Mouse (Mus musculus): ENCODE results near the gene Zfp992. TPM values are rescaled to one million over a fixed set of nuclear protein-coding genes. Genes with fewer than 3 reads are reported as not detected.
"Not testable (repeated sequence)": the region's sequence is repeated elsewhere in the genome, so short reads cannot be mapped to it uniquely, and the experiment has no call there.

Zfp992 gene
- polyA plus RNA-seq, 1 experiment from 2014 or later = 4.0 TPM

DNA sequence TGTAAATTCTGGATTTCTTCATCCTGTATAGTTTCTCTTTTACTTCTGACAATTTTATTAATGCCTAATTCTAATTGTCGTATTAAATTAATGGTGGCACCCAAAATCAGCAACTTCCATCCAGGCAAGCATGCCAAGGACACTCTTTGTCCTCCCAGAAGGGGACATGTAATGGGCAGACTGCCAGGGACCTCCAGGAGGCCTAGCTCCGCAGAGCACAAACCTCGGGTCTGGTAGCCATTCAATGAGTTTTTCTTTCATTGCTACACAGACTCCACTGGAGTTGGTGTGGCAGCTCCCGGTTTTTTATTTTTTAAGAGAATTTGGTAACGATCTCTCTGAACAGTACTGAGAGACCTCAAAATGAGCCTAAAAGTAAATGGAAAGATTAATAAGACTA, 11.9 kb downstream of the Zfp992 start:
- not testable (repeated sequence) for H3K36me3 ChIP-seq (ENCODE audit: control insufficient read depth, insufficient read depth, low read length); H3K4me2 ChIP-seq (ENCODE audit: low read depth, low read length, severe bottlenecking); H3K4me1 ChIP-seq (replicated peaks; ENCODE audit: control insufficient read depth, insufficient read depth, low read length); H3K27me3 ChIP-seq (ENCODE audit: control insufficient read depth, insufficient read depth, low read length); H3K27ac ChIP-seq (ENCODE audit: low read depth, low read length); H3K4me3 ChIP-seq (ENCODE audit: low read depth, low read length); H3K9ac ChIP-seq (ENCODE audit: low read length)
- DNase-seq (ENCODE audit: low spot score) (peak; percentile 40), ATAC-seq (replicated peaks; ENCODE audit: low FRiP score) (peak; percentile 42)
- WGBS = 84% methylated on average over 5 of the region's 5 CpGs
- peaks cover 32% of the 10 kb centered on the region for H3K9me3 ChIP-seq (ENCODE audit: control insufficient read depth, low read length)

DNA sequence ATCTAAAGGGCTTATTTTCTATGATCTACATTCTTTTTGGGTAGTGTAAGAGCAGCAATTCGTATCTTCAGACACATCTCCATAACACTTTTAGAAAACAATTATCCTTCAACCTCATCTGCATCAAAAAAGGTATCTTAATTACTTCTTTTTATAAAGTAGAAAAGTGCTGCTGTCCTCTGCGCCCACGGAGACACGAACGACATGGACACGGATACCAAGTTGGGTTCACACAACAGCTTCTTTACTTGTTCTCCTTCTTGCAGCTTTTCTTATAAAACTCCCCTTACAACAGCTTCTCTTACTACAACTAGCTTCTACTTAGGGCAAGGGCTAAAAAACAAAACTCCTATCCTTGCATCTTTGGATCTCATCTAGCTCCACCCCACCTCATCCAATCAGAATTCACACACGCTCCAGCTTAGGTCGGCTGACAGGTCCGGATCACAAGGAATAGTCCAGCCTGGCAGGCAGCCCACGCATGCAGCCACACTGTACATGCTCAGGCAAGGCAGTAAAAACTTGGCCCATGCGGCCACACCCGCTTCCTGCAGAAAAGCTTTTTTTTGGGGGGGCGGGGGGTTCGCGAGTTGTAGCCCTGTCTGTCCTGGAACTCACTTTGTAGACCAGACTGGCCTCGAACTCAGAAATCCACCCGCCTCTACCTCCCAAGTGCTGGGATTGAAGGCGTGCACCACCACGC, 15.0 kb downstream of the Zfp992 start:
- DNase-seq (ENCODE audit: low spot score) = peak; percentile 45
- H3K27ac ChIP-seq (ENCODE audit: low read depth, low read length); H3K4me1 ChIP-seq (replicated peaks; ENCODE audit: control insufficient read depth, insufficient read depth, low read length); H3K9ac ChIP-seq (ENCODE audit: low read length); H3K27me3 ChIP-seq (ENCODE audit: control insufficient read depth, insufficient read depth, low read length); H3K36me3 ChIP-seq (ENCODE audit: control insufficient read depth, insufficient read depth, low read length); H3K4me2 ChIP-seq (ENCODE audit: low read depth, low read length, severe bottlenecking); H3K4me3 ChIP-seq (ENCODE audit: low read depth, low read length); ATAC-seq (replicated peaks; ENCODE audit: low FRiP score); H3K9me3 ChIP-seq (ENCODE audit: control insufficient read depth, low read length): not testable (repeated sequence)
- 87% methylated on average over 17 of the region's 19 CpGs for WGBS

DNA sequence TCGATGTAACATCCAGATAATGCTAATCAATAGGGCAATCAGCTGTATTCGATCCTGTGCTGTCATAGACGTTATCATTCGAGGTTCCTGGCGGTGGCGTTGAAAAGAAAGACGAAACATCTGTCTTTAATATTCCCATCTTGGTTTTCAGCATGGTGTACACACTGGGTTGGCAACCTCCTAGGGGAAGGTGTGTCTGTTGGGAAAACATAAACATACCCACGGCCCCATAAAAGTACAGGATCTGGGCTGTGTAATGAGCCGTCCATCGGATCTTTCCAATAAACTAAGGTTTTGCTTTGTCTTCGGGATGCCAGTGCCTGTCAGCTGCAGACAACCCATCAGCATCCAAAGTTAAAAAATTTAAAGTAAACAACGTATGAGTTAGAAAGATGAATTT, 21.2 kb downstream of the Zfp992 start:
- not testable (repeated sequence) for H3K36me3 ChIP-seq (ENCODE audit: control insufficient read depth, insufficient read depth, low read length); H3K4me2 ChIP-seq (ENCODE audit: low read depth, low read length, severe bottlenecking); H3K27ac ChIP-seq (ENCODE audit: low read depth, low read length); H3K4me3 ChIP-seq (ENCODE audit: low read depth, low read length); H3K9me3 ChIP-seq (ENCODE audit: control insufficient read depth, low read length); H3K4me1 ChIP-seq (replicated peaks; ENCODE audit: control insufficient read depth, insufficient read depth, low read length); DNase-seq (ENCODE audit: low spot score); ATAC-seq (replicated peaks; ENCODE audit: low FRiP score); H3K9ac ChIP-seq (ENCODE audit: low read length); H3K27me3 ChIP-seq (ENCODE audit: control insufficient read depth, insufficient read depth, low read length)
- 95% methylated on average over 9 of the region's 12 CpGs for WGBS

DNA sequence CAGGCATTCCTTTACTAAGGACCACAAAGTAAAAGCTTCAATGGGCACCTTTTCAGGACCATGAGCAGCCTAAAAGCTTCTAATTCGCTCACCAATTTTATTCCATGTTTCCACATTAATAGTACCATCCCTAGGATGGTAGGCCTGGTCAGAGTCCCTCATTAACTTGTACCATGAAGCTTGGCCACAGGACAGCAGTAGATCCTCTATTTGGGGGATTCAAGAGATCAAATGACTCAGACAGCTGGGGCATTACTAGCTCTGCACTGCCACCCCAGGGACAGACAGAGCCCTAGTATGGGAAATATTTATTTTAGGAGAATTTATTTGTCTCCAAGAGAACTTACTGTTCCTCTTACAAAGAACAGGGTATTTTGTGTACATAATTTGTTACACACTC, 25.4 kb downstream of the Zfp992 start:
- H3K4me1 ChIP-seq (replicated peaks; ENCODE audit: control insufficient read depth, insufficient read depth, low read length); H3K27ac ChIP-seq (ENCODE audit: low read depth, low read length); H3K9ac ChIP-seq (ENCODE audit: low read length); H3K4me2 ChIP-seq (ENCODE audit: low read depth, low read length, severe bottlenecking); H3K27me3 ChIP-seq (ENCODE audit: control insufficient read depth, insufficient read depth, low read length); H3K36me3 ChIP-seq (ENCODE audit: control insufficient read depth, insufficient read depth, low read length); DNase-seq (ENCODE audit: low spot score); H3K4me3 ChIP-seq (ENCODE audit: low read depth, low read length): not testable (repeated sequence)
- peaks cover 24% of the 10 kb centered on the region for H3K9me3 ChIP-seq (ENCODE audit: control insufficient read depth, low read length)
- no CpG with 5 or more reads among the region's 1 CpGs for WGBS
- ATAC-seq (replicated peaks; ENCODE audit: low FRiP score) = 0 out of 2 replicates have a peak, but pooled peaks have one; percentile 24

DNA sequence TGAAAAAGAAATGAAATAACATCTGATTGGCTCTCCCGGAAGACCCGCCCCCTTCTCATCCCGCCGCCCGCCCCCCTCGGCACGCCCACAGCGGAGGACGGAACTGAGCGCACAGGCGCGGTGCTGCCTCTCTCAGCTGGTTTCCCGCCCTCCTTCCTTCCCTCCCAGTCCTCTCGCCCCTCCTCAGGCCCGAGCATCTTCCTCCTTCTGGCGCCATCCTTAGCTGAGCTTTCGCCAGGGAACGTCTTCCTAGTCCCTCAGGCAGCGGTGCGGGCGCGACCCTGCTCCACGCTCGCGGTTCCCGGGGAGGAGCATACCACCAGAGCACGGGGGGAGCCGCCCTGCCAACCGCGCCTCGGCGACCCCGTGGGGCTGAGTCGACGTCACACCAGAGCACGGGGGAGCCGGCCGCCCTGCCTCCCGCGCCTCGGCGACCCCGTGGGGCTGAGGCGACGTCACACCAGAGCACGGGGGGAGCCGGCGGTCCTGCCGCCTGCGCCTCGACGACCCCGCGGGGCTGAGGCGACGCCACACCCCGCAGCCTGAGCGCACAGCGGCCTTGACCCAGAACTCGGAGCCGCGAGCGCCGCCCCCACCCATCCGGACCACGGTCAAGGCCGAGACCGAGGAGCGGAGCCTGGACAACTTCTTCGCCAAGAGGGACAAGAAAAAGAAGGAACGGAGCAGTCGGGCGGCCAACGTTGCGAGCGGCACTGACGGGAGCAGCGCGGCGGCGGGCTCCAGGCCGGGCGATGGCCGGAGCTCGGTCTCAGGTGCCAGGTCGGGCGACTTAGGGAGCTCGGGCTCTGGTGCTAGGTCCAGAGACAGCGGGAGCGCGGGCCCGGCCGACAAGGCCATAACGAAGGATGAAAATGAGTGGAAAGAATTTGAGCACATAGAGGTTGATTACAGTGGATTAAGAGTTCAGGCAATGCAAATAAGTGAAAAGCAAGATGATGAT, 26.2 kb downstream of the Zfp992 start:
- not testable (repeated sequence) for H3K36me3 ChIP-seq (ENCODE audit: control insufficient read depth, insufficient read depth, low read length); H3K4me2 ChIP-seq (ENCODE audit: low read depth, low read length, severe bottlenecking); H3K27ac ChIP-seq (ENCODE audit: low read depth, low read length); H3K4me3 ChIP-seq (ENCODE audit: low read depth, low read length); DNase-seq (ENCODE audit: low spot score); H3K27me3 ChIP-seq (ENCODE audit: control insufficient read depth, insufficient read depth, low read length); H3K4me1 ChIP-seq (replicated peaks; ENCODE audit: control insufficient read depth, insufficient read depth, low read length); H3K9ac ChIP-seq (ENCODE audit: low read length)
- WGBS = 67% methylated on average over 55 of the region's 94 CpGs
- peak; percentile 81 for ATAC-seq (replicated peaks; ENCODE audit: low FRiP score)
- H3K9me3 ChIP-seq (ENCODE audit: control insufficient read depth, low read length) = peaks cover 21% of the 10 kb centered on the region

DNA sequence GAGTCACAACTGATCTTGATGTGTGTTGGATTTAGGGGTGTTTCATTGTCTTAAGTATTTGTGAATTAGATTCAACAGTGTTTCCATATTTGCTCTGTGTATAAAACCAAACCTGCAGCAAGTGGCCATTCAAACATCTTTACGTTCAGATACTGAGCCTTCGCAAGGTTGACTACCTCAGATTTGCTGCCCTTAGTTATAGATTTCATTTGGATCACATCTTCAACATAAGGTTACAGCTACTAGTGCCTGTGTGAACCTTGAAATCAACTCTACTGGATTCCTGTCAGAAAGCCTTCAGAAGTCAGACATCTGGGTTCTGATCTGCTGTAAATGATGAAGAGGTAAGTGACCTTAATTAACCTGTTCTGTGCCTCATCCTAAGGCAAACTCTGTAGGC, 27.4 kb downstream of the Zfp992 start:
- ATAC-seq (replicated peaks; ENCODE audit: low FRiP score); H3K36me3 ChIP-seq (ENCODE audit: control insufficient read depth, insufficient read depth, low read length); H3K9ac ChIP-seq (ENCODE audit: low read length); H3K27ac ChIP-seq (ENCODE audit: low read depth, low read length); H3K4me2 ChIP-seq (ENCODE audit: low read depth, low read length, severe bottlenecking); DNase-seq (ENCODE audit: low spot score); H3K27me3 ChIP-seq (ENCODE audit: control insufficient read depth, insufficient read depth, low read length); H3K4me3 ChIP-seq (ENCODE audit: low read depth, low read length); H3K4me1 ChIP-seq (replicated peaks; ENCODE audit: control insufficient read depth, insufficient read depth, low read length): not testable (repeated sequence)
- 94% methylated on average over 2 of the region's 2 CpGs for WGBS
- peaks cover 28% of the 10 kb centered on the region for H3K9me3 ChIP-seq (ENCODE audit: control insufficient read depth, low read length)

DNA sequence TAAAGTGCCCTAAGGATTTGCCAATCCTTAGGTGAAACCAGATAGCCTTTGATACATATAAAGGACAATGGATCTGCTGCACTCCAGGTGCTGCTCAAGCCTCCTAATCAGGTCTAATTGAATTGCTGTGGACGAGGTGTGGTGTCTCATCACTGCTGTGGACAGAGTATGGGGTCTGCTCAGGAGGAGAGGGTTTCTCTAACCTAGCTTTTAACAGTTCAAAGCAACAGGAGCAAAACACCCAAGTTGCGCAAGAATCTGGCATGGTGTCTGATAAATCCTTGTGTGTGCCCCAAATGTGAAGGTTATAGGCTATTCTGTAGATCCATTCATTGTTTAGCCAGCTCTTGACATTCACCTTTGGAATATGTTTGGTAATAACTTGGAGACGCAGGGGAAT, 28.1 kb downstream of the Zfp992 start:
- not testable (repeated sequence) for H3K4me2 ChIP-seq (ENCODE audit: low read depth, low read length, severe bottlenecking); H3K36me3 ChIP-seq (ENCODE audit: control insufficient read depth, insufficient read depth, low read length); H3K4me1 ChIP-seq (replicated peaks; ENCODE audit: control insufficient read depth, insufficient read depth, low read length); H3K27ac ChIP-seq (ENCODE audit: low read depth, low read length); H3K4me3 ChIP-seq (ENCODE audit: low read depth, low read length); H3K9ac ChIP-seq (ENCODE audit: low read length); DNase-seq (ENCODE audit: low spot score); H3K27me3 ChIP-seq (ENCODE audit: control insufficient read depth, insufficient read depth, low read length); ATAC-seq (replicated peaks; ENCODE audit: low FRiP score)
- 83% methylated on average over 3 of the region's 3 CpGs for WGBS
- H3K9me3 ChIP-seq (ENCODE audit: control insufficient read depth, low read length) = peaks cover 32% of the 10 kb centered on the region

DNA sequence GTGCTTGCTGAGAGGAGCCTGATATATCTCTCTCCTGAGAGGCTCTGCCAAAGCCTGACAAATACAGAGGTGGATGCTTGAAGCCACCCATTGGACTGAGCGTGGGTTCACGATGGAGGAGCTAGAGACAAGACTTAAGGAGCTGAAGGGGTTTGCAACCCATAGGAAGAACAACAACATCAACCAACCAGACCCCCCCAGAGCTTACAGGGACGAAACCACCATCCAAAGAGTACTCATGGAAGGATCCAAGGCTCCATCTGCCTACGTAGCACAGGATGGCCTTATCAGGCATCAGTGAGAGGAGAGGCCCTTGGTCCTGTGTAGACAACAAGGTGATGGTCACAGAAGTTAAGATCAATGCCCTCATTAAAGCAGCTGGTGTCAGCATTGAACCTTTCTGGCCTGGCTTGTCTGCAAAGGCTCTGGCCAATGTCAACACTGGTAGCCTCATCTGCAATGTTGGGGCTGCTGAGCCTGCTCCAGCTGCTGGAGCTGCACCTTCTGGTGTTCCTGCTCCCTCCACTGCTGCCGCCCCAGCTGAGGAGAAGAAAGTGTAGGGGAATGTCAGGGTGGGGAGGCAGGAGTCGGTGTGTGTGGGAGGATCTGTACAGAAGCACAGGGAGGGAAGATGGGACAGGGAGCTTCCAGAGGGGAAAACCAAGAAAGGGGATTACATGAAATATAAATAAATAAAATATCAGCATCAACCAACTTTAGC, 31.7 kb downstream of the Zfp992 start:
- WGBS = 72% methylated on average over 6 of the region's 6 CpGs
- peaks cover 56% of the 10 kb centered on the region for H3K9me3 ChIP-seq (ENCODE audit: control insufficient read depth, low read length)
- H3K9ac ChIP-seq (ENCODE audit: low read length); H3K4me2 ChIP-seq (ENCODE audit: low read depth, low read length, severe bottlenecking); H3K36me3 ChIP-seq (ENCODE audit: control insufficient read depth, insufficient read depth, low read length); H3K4me1 ChIP-seq (replicated peaks; ENCODE audit: control insufficient read depth, insufficient read depth, low read length); H3K27me3 ChIP-seq (ENCODE audit: control insufficient read depth, insufficient read depth, low read length); H3K27ac ChIP-seq (ENCODE audit: low read depth, low read length); H3K4me3 ChIP-seq (ENCODE audit: low read depth, low read length): not testable (repeated sequence)
- DNase-seq (ENCODE audit: low spot score) (peak; percentile 62), ATAC-seq (replicated peaks; ENCODE audit: low FRiP score) (peak; percentile 53)
